In the genomic region with DNA sequence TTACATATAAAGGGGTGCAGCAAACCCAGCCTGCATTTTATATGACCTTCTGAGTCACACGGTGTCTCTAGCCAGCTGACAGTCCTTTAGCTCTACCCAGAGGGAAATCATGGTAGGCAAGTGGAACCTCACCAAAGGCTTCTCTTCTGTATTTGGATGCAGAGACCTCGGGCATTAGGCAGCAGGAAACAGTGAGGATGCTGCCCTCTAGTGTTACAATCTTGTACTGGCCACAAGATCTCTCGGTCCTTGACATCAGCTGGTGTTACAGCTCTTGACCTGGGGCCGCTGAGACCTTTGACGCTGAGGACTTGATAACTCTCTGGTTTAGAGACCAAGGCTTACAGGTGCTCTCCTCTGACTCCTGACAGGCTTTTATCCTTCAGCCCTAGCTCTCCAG, we compare ENCODE assay signal across 8 mouse cellular contexts. TPM values are rescaled to one million over a fixed set of nuclear protein-coding genes. Genes with fewer than 3 reads are reported as not detected.
A peak's percentile ranks its signal among the peaks of the same experiment; 100 is the strongest.
DNase-seq lines count a peak whose midpoint lies in the region; ATAC-seq and TF ChIP-seq lines count a peak whose summit lies in the region.

No protein-coding gene starts in this region.

- H3K4me2 ChIP-seq in hindbrain, embryonic 12.5 days (replicated peaks) = no peak overlapping the region
- H3K4me2 ChIP-seq in heart, embryonic 14.5 days (ENCODE audit: low read length) = peak overlapping the region; percentile 17; the same call in 1 of the 2 replicates

- in situ Hi-C loops in Patski (cut with MboI; ENCODE audit: low pct_unique_long_range_greater_than_20kb) = no loop called here

- no peak overlapping the region for H3K27ac ChIP-seq in hindbrain, embryonic 10.5 days
- no peak overlapping the region for H3K27ac ChIP-seq in hindbrain, embryonic 12.5 days
- no peak overlapping the region for H3K27ac ChIP-seq in heart, embryonic 14.5 days (replicated peaks in 1 of 2; ENCODE audit: control insufficient read depth in 1 of 2, insufficient read depth in 1 of 2, low read depth in 2 of 2, low read length in 2 of 2)
- no peak overlapping the region for H3K27ac ChIP-seq in midbrain, embryonic 10.5 days (replicated peaks)

- H3K4me1 ChIP-seq in hindbrain, embryonic 10.5 days (replicated peaks) = 0 out of 2 replicates have a peak, but pooled peaks cover 2% of the 10 kb centered on the region
- H3K4me1 ChIP-seq in hindbrain, embryonic 12.5 days = 0 out of 2 replicates have a peak, but pooled peaks cover 4% of the 10 kb centered on the region
- peaks cover 3 to 6% of the 10 kb centered on the region in 2 experiments; a peak in 2 of 4 replicates for H3K4me1 ChIP-seq in heart, embryonic 14.5 days (ENCODE audit: control insufficient read depth in 2 of 2, insufficient read depth in 2 of 2, low read length in 2 of 2)
- H3K4me1 ChIP-seq in midbrain, embryonic 10.5 days = peaks cover 6% of the 10 kb centered on the region

- H3K9ac ChIP-seq in hindbrain, embryonic 12.5 days = no peak overlapping the region
- H3K9ac ChIP-seq in heart, embryonic 14.5 days (ENCODE audit: low read length) = no peak overlapping the region

- H3K4me3 ChIP-seq in hindbrain, embryonic 10.5 days = no peak overlapping the region
- H3K4me3 ChIP-seq in hindbrain, embryonic 12.5 days = no peak overlapping the region
- H3K4me3 ChIP-seq in heart, embryonic 14.5 days (ENCODE audit: control insufficient read depth in 1 of 2, insufficient read depth in 1 of 2, low read depth in 1 of 2, low read length in 2 of 2) = no peak overlapping the region
- H3K4me3 ChIP-seq in midbrain, embryonic 10.5 days = no peak overlapping the region

- POLR2A ChIA-PET in Patski (lab: Charles Lee) = no interaction called here

- peak; percentile 56 for DNase-seq in hindbrain, embryonic 10.5 days (ENCODE audit: low spot score)
- DNase-seq in Patski (ENCODE audit: low read depth, low spot score) = peak; percentile 15
- DNase-seq in embryo, embryonic 9.5 days (ENCODE audit: extremely low spot score) = peak; percentile 68
- DNase-seq in layer of hippocampus, adult 9-10 months (ENCODE audit: low spot score) = peak; percentile 45
- peak; percentile 61 for DNase-seq in midbrain, embryonic 10.5 days (ENCODE audit: low spot score)
- peak; percentile 10 to 46 for DNase-seq in spleen, postnatal 10 days (ENCODE audit: low spot score in 2 of 2)

- 20% methylated on average over 5 of the region's 5 CpGs for WGBS in hindbrain, embryonic 10.5 days
- 13% methylated on average over 5 of the region's 5 CpGs for WGBS in hindbrain, embryonic 12.5 days
- 5% methylated on average over 5 of the region's 5 CpGs for WGBS in heart, embryonic 14.5 days
- WGBS in midbrain, embryonic 10.5 days = 25% methylated on average over 5 of the region's 5 CpGs

- TF ChIP-seq CTCF in Patski (IDR thresholded peaks at IDR 0.05) = peak; percentile 86

- no peaks in the 10 kb centered on the region for H3K36me3 ChIP-seq in hindbrain, embryonic 10.5 days
- no peaks in the 10 kb centered on the region for H3K36me3 ChIP-seq in hindbrain, embryonic 12.5 days
- no peaks in the 10 kb centered on the region for H3K36me3 ChIP-seq in heart, embryonic 14.5 days (ENCODE audit: control insufficient read depth, insufficient read depth, low read length)
- H3K36me3 ChIP-seq in midbrain, embryonic 10.5 days = no peaks in the 10 kb centered on the region

- CTCF ChIA-PET in Patski (lab: Charles Lee) = interaction anchor here (0.8 to 3.0 kb wide), 15 partner anchors 8 to 592 kb away, joined by 3 to 20 read pairs (median 4); no protein-coding TSS in a partner anchor

- peaks cover 15% of the 10 kb centered on the region for H3K27me3 ChIP-seq in hindbrain, embryonic 10.5 days (ENCODE audit: insufficient read depth, poor library complexity, severe bottlenecking)
- H3K27me3 ChIP-seq in hindbrain, embryonic 12.5 days = peaks cover 7% of the 10 kb centered on the region; the same call in 1 of the 2 replicates
- peaks cover 26% of the 10 kb centered on the region for H3K27me3 ChIP-seq in Patski
- peaks cover 3% of the 10 kb centered on the region; the same call in 1 of the 2 replicates for H3K27me3 ChIP-seq in heart, embryonic 14.5 days (ENCODE audit: control insufficient read depth, insufficient read depth, low read length)
- peaks cover 22% of the 10 kb centered on the region; the same call in 1 of the 2 replicates for H3K27me3 ChIP-seq in midbrain, embryonic 10.5 days (ENCODE audit: low read depth, poor library complexity, severe bottlenecking)

- no peaks in the 10 kb centered on the region for H3K9me3 ChIP-seq in hindbrain, embryonic 10.5 days
- H3K9me3 ChIP-seq in hindbrain, embryonic 12.5 days (replicated peaks) = no peaks in the 10 kb centered on the region
- no peaks in the 10 kb centered on the region for H3K9me3 ChIP-seq in heart, embryonic 14.5 days (ENCODE audit: control insufficient read depth, low read length)
- H3K9me3 ChIP-seq in midbrain, embryonic 10.5 days (replicated peaks) = no peaks in the 10 kb centered on the region

- ATAC-seq in hindbrain, embryonic 12.5 days (ENCODE audit: low FRiP score) = no peak
- peak; percentile 77 for ATAC-seq in Patski
- no peak for ATAC-seq in heart, embryonic 14.5 days (ENCODE audit: insufficient number of reproducible peaks, insufficient read depth, low FRiP score, low read depth)

RNA-seq across cellular contexts. Expression of a gene that starts 10.0 kb away (rescaled TPM):
- 280 and 317 TPM in 2 replicates for polyA plus RNA-seq in hindbrain, embryonic 10.5 days (2016; fragmentation: Nextera tagmentation; extraction: Ambion mirVana)
- 182 and 202 TPM in 2 replicates for polyA plus RNA-seq in hindbrain, embryonic 12.5 days (2016; fragmentation: Nextera tagmentation; extraction: Ambion mirVana)
- 315 TPM for polyA plus RNA-seq in Patski (2021)
- polyA plus RNA-seq in heart, embryonic 14.5 days (2014; fragmentation: Nextera tagmentation; extraction: Ambion mirVana) = 765 and 800 TPM in 2 replicates
- 293 and 344 TPM in 2 replicates for polyA plus RNA-seq in midbrain, embryonic 10.5 days (2016; fragmentation: Nextera tagmentation; extraction: Ambion mirVana)

RNA-seq across cellular contexts. Expression of a gene that starts 15.5 kb away (rescaled TPM):
- polyA plus RNA-seq in hindbrain, embryonic 10.5 days (2016; fragmentation: Nextera tagmentation; extraction: Ambion mirVana) = 0.24 and 0.42 TPM in 2 replicates
- polyA plus RNA-seq in hindbrain, embryonic 12.5 days (2016; fragmentation: Nextera tagmentation; extraction: Ambion mirVana) = 0.20 and 0.87 TPM in 2 replicates
- polyA plus RNA-seq in Patski (2021) = 0.08 TPM
- polyA plus RNA-seq in heart, embryonic 14.5 days (2014; fragmentation: Nextera tagmentation; extraction: Ambion mirVana) = not detected in 2 replicates
- polyA plus RNA-seq in midbrain, embryonic 10.5 days (2016; fragmentation: Nextera tagmentation; extraction: Ambion mirVana) = 1.00 and 1.2 TPM in 2 replicates

RNA-seq across cellular contexts. Expression of a gene that starts 23.8 kb away (rescaled TPM):
- polyA plus RNA-seq in hindbrain, embryonic 10.5 days (2016; fragmentation: Nextera tagmentation; extraction: Ambion mirVana) = 0.13 and 0.17 TPM in 2 replicates
- polyA plus RNA-seq in hindbrain, embryonic 12.5 days (2016; fragmentation: Nextera tagmentation; extraction: Ambion mirVana) = 1.6 and 1.9 TPM in 2 replicates
- polyA plus RNA-seq in Patski (2021) = 4.0 TPM
- polyA plus RNA-seq in heart, embryonic 14.5 days (2014; fragmentation: Nextera tagmentation; extraction: Ambion mirVana) = 7.6 and 7.8 TPM in 2 replicates
- 0.17 and 0.22 TPM in 2 replicates for polyA plus RNA-seq in midbrain, embryonic 10.5 days (2016; fragmentation: Nextera tagmentation; extraction: Ambion mirVana)

Comparison
In these comparisons a context has a peak if more than half of its experiments do, and no peak if none do; other contexts are left out.
1. DNase-seq: peak in every context shown above with its lines; median percentile 68 in embryo, embryonic 9.5 days; 61 in midbrain, embryonic 10.5 days; 56 in hindbrain, embryonic 10.5 days; 45 in layer of hippocampus, adult 9-10 months; 28 in spleen, postnatal 10 days; 15 in Patski.